Mouse (Mus musculus): ENCODE data around the gene Fam25c. TPM values are rescaled to one million over a fixed set of nuclear protein-coding genes. Genes with fewer than 3 reads are reported as not detected.
A peak's percentile ranks its signal among the peaks of the same experiment; 100 is the strongest.

Fam25c gene
- polyA plus RNA-seq, 1 experiment from 2014 or later, result not detected

DNA sequence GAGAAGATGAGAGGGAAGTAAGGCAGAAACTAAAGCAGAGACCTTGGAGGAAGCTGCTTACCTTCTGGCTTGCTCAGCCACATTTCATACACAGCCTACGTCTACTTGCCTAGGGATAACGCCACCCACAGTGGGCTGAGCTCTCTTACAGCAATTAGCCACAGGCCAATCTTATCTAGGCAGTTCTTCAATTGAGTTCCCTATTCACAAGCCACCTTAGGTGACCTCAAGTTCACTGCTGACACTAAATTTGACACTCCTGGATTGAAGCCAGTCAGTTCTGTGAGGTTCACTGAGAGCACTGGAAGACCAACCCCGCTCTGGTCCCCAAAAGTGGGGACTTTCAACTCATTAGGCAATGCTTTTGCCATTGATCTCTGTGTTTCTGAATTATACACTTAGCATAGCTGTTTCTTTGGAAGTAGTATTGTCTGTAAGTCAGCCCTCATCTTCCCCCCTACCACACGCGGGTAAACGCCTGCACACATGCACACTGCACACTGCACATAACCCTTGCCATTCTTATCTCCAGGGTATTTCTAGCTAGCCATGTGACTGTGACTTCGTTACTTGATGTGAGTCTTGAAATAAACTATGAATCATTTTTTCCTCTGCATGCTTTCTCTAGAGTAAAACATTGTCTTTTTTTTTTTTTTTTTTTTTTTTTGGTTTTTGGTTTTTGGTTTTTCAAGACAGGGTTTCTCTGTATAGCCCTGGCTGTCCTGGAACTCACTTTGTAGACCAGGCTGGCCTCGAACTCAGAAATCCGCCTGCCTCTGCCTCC, 27.9 kb upstream of the Fam25c start:
- Histone ChIP-seq H3K4me3 (ENCODE audit: low read length) (no peak overlapping the region), H3K4me1 (ENCODE audit: control insufficient read depth, insufficient read depth, low read depth, low read length) (peaks cover 7% of the 10 kb centered on the region), H3K9ac (ENCODE audit: low read depth, low read length) (no peak overlapping the region), H3K36me3 (ENCODE audit: control insufficient read depth, insufficient read depth, low read length) (no peaks in the 10 kb centered on the region), H3K4me2 (ENCODE audit: low read length) (no peak overlapping the region), H3K27me3 (replicated peaks; ENCODE audit: control insufficient read depth, insufficient read depth, low read length) (no peaks in the 10 kb centered on the region), H3K9me3 (ENCODE audit: control insufficient read depth, low read length) (no peaks in the 10 kb centered on the region), H3K27ac (ENCODE audit: low read depth, low read length) (no peak overlapping the region)
- no peak for ATAC-seq
- 95% methylated on average over 9 of the region's 9 CpGs for WGBS

DNA sequence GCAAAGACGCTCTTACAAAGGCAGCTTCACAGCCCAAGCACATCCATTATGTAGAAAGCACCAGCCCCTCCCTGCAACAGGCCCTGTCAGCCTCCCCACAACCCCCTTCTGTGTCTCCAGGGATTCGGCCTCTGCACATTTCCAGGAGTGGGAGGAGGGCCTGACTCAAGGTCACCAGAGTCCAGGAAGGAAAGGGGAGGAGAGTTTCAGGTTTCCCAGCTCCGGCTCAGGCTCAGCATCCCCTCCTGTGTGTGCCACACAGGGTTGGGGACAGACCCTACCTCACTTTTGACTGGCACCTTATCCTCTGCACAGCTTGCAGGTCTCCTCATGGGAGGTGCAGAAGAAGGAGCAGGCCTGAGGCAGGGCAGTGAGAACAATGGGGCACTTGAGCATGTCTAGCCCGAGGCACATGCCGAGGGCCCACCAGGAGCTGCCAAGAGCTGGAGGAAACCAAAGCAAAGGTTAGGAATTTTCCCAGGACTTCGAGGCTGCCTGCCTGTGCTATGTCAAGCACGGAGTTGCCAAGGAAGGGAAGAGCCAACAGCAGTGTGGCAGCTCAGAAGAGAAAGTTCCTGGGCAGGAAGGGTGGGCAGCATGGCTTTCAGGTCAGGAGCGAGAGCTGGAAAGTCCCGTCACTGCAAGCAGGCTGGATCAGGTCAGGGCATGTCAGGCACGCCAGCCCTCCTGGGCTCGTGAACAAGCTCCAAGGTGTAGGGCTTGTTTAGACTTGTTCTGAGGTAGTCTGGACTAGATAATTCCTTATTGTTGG, 23.5 kb upstream of the Fam25c start:
- 31% methylated on average over 11 of the region's 11 CpGs for WGBS
- Histone ChIP-seq H3K27ac (ENCODE audit: low read depth, low read length) (peak overlapping the region; percentile 44; the same call in 1 of the 2 replicates), H3K4me3 (ENCODE audit: low read length) (no peak overlapping the region), H3K9me3 (ENCODE audit: control insufficient read depth, low read length) (no peaks in the 10 kb centered on the region), H3K9ac (ENCODE audit: low read depth, low read length) (no peak overlapping the region), H3K4me1 (ENCODE audit: control insufficient read depth, insufficient read depth, low read depth, low read length) (peaks cover 12% of the 10 kb centered on the region), H3K36me3 (ENCODE audit: control insufficient read depth, insufficient read depth, low read length) (no peaks in the 10 kb centered on the region), H3K27me3 (replicated peaks; ENCODE audit: control insufficient read depth, insufficient read depth, low read length) (no peaks in the 10 kb centered on the region), H3K4me2 (ENCODE audit: low read length) (no peak overlapping the region)
- peak; percentile 73 for ATAC-seq

DNA sequence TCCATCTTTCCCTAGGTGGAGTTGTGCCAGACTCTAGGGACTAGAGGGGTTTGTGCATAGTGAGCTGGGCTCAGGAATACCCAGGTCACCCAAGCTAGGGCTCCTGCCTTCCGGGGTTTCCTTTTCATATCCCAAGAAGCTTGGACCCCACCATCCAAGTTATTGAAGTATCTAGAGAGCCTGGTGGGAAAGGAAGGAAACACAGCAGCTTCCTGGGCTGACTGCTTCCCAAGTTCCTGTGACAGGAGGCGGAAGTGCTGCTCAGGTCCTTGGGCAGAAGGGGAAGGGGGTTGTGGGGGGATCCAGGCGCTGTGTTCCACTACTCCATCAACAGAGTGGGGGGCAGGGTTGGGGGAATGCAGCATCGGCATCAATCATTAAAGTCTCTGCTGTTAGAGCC, 21.9 kb upstream of the Fam25c start:
- WGBS, result 82% methylated on average over 4 of the region's 4 CpGs
- Histone ChIP-seq H3K4me2 (ENCODE audit: low read length) (no peak overlapping the region), H3K36me3 (ENCODE audit: control insufficient read depth, insufficient read depth, low read length) (no peaks in the 10 kb centered on the region), H3K9me3 (ENCODE audit: control insufficient read depth, low read length) (no peaks in the 10 kb centered on the region), H3K4me1 (ENCODE audit: control insufficient read depth, insufficient read depth, low read depth, low read length) (peaks cover 12% of the 10 kb centered on the region), H3K27ac (ENCODE audit: low read depth, low read length) (no peak overlapping the region), H3K9ac (ENCODE audit: low read depth, low read length) (no peak overlapping the region), H3K27me3 (replicated peaks; ENCODE audit: control insufficient read depth, insufficient read depth, low read length) (no peaks in the 10 kb centered on the region), H3K4me3 (ENCODE audit: low read length) (no peak overlapping the region)
- ATAC-seq, result no peak

DNA sequence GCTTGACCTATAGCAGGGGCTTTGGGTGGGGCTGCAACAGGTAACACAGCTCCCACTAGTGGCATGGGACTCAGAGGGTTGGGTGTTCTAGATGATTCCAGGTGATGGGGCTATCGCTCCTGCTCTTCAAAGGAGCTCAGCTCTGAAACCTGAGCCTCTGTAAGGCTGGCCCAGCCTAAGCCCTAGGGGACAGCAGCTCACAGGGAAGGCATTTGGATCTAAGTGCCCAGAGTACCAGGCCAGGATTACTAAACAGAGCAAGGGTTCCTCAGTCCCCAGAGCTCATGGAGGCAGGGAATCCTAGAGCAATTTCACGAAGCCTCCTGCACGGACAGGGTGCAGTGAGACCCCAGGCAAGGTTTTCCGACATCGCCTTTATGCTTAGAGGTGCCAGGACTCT, 20.7 kb upstream of the Fam25c start:
- H3K27ac ChIP-seq (ENCODE audit: low read depth, low read length), result no peak overlapping the region
- H3K4me2 ChIP-seq (ENCODE audit: low read length), result no peak overlapping the region
- no peak overlapping the region for H3K4me3 ChIP-seq (ENCODE audit: low read length)
- H3K36me3 ChIP-seq (ENCODE audit: control insufficient read depth, insufficient read depth, low read length), result no peaks in the 10 kb centered on the region
- WGBS, result 89% methylated on average over 5 of the region's 5 CpGs
- no peak for ATAC-seq
- no peaks in the 10 kb centered on the region for H3K9me3 ChIP-seq (ENCODE audit: control insufficient read depth, low read length)
- H3K9ac ChIP-seq (ENCODE audit: low read depth, low read length), result no peak overlapping the region
- H3K27me3 ChIP-seq (replicated peaks; ENCODE audit: control insufficient read depth, insufficient read depth, low read length), result no peaks in the 10 kb centered on the region
- peaks cover 12% of the 10 kb centered on the region for H3K4me1 ChIP-seq (ENCODE audit: control insufficient read depth, insufficient read depth, low read depth, low read length)

DNA sequence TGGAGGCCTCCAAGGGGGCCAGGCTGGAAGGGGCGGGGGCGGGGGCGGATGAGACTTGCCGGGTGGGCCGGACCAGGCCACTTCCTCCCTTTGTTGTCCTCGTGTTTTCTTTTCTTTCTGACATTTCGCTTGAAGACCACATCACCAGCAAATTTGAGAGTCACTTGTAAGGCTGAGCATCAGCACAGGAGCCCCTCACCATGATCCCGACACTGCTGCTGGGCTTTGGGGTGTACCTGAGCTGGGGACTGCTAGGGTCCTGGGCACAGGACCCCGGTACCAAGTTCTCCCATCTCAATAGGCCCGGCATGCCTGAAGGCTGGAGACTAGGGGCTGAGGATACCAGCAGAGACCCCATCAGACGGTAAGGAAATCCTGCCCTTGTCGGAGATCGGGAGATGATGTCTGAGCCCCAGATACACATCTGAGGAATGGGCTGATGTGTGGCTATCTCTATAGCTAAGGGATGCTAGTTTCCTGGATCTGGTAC, 20.2 kb upstream of the Fam25c start, which contains the start of gene Mmrn2:
Mmrn2 (plus strand) TSS at position 51 of the 490 bp plus-strand sequence.
- Histone ChIP-seq H3K9me3 (ENCODE audit: control insufficient read depth, low read length) (no peaks in the 10 kb centered on the region), H3K4me2 (ENCODE audit: low read length) (peak within 1 kb of the TSS; percentile 6; the same call in 1 of the 2 replicates), H3K36me3 (ENCODE audit: control insufficient read depth, insufficient read depth, low read length) (no peaks in the 10 kb centered on the region), H3K4me3 (ENCODE audit: low read length) (no peak within 1 kb of the TSS), H3K4me1 (ENCODE audit: control insufficient read depth, insufficient read depth, low read depth, low read length) (peaks cover 12% of the 10 kb centered on the region), H3K9ac (ENCODE audit: low read depth, low read length) (no peak within 1 kb of the TSS), H3K27ac (ENCODE audit: low read depth, low read length) (no peak within 1 kb of the TSS), H3K27me3 (replicated peaks; ENCODE audit: control insufficient read depth, insufficient read depth, low read length) (no peaks in the 10 kb centered on the region)
- WGBS, result 84% methylated on average over 13 of the region's 13 CpGs
- ATAC-seq, result no peak

DNA sequence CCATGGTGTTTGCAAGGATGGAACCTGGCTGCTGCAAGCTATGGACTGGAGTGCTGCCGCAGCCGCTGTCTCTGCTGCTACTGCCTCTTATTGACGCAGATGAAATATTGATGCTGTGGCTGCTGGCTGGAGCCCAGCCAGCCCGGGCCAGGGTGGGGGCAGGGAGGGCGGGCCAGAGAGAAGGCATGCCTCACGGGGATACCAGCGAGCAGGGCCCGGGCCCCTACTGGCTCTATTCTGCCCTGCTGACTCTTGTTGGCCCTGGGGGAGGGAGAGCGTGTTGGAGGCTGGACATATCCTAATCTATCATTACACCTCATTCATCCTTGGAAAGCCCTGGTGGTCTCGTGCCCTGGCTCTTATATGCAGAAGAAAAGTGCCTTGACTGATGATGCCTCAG, 19.3 kb upstream of the Fam25c start, which contains the start of gene Sncg:
Sncg (minus strand) TSS at position 213 of the 400 bp plus-strand sequence.
- Histone ChIP-seq H3K9ac (ENCODE audit: low read depth, low read length) (no peak within 1 kb of the TSS), H3K36me3 (ENCODE audit: control insufficient read depth, insufficient read depth, low read length) (no peaks in the 10 kb centered on the region), H3K27me3 (replicated peaks; ENCODE audit: control insufficient read depth, insufficient read depth, low read length) (no peaks in the 10 kb centered on the region), H3K9me3 (ENCODE audit: control insufficient read depth, low read length) (no peaks in the 10 kb centered on the region), H3K4me2 (ENCODE audit: low read length) (peak within 1 kb of the TSS; percentile 16), H3K27ac (ENCODE audit: low read depth, low read length) (no peak within 1 kb of the TSS), H3K4me3 (ENCODE audit: low read length) (no peak within 1 kb of the TSS), H3K4me1 (ENCODE audit: control insufficient read depth, insufficient read depth, low read depth, low read length) (peaks cover 12% of the 10 kb centered on the region)
- 20% methylated on average over 10 of the region's 10 CpGs for WGBS
- peak; percentile 28; the same call in 1 of the 2 replicates for ATAC-seq

DNA sequence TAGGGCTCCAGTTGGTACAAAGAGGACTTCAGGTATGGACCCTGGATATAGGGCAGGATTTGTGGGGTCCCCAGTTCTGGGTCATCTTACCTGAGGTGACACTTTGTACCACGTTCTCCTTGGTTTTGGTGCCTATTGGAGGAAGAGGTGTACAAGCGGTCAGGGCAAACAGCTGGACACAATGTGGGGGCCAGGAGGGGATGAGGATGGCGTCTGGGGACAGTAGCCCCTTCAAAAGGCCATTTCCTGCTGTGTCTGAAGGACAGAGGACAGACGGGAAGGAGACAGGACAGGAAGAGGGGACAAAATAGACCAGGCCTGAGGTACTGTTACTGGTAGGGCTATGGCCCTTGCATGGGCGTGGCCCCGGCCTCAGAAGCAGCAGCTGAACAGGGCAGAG, 18.3 kb upstream of the Fam25c start:
- Histone ChIP-seq H3K27ac (ENCODE audit: low read depth, low read length) (no peak overlapping the region), H3K9ac (ENCODE audit: low read depth, low read length) (no peak overlapping the region), H3K4me3 (ENCODE audit: low read length) (no peak overlapping the region), H3K4me1 (ENCODE audit: control insufficient read depth, insufficient read depth, low read depth, low read length) (peaks cover 9% of the 10 kb centered on the region), H3K4me2 (ENCODE audit: low read length) (peak overlapping the region; percentile 16), H3K36me3 (ENCODE audit: control insufficient read depth, insufficient read depth, low read length) (no peaks in the 10 kb centered on the region), H3K27me3 (replicated peaks; ENCODE audit: control insufficient read depth, insufficient read depth, low read length) (no peaks in the 10 kb centered on the region), H3K9me3 (ENCODE audit: control insufficient read depth, low read length) (no peaks in the 10 kb centered on the region)
- no peak for ATAC-seq
- 90% methylated on average over 6 of the region's 6 CpGs for WGBS

DNA sequence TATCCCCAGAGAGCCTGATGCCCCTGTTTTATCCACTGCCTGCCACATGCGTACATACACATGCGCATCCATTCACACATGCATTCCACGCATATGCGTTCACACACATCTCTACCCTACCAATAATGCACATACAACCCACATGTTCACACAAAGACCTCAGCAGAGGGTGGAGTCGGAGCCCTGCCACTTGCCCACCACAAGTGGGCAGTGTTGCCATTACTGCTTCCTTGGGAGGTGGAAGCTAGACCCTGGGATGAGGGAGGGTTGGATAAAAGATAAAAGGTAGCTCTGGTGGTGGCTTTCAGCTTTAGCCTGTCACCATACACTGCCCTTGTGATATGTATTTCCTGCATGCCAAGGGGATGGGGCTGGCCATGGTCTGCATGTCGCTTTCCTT, 17.4 kb upstream of the Fam25c start:
- WGBS, result 78% methylated on average over 6 of the region's 6 CpGs
- H3K27me3 ChIP-seq (replicated peaks; ENCODE audit: control insufficient read depth, insufficient read depth, low read length), result no peaks in the 10 kb centered on the region
- H3K4me1 ChIP-seq (ENCODE audit: control insufficient read depth, insufficient read depth, low read depth, low read length), result peaks cover 5% of the 10 kb centered on the region
- no peak overlapping the region for H3K9ac ChIP-seq (ENCODE audit: low read depth, low read length)
- no peak overlapping the region for H3K4me3 ChIP-seq (ENCODE audit: low read length)
- no peak overlapping the region for H3K4me2 ChIP-seq (ENCODE audit: low read length)
- H3K9me3 ChIP-seq (ENCODE audit: control insufficient read depth, low read length), result no peaks in the 10 kb centered on the region
- ATAC-seq, result no peak
- H3K36me3 ChIP-seq (ENCODE audit: control insufficient read depth, insufficient read depth, low read length), result no peaks in the 10 kb centered on the region
- H3K27ac ChIP-seq (ENCODE audit: low read depth, low read length), result no peak overlapping the region

DNA sequence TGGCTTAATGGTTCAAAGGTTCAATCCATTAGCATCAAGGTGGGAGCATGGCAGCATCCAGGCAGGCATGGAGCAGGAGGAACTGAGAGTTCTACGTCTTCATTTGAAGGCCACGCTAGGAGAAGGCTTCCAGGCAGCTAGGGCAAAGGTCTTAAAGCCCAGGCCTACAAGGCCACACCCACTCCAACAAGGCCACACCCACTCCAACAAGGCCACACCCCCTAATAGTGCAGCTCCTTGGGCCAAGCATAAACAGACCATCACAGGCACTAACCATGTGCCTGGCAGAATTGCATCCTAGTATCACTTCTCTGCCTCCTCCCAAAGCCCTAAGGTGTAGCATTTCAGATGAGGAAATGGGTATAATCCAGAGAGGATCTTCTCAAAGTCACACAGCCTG, 16.5 kb upstream of the Fam25c start:
- no peaks in the 10 kb centered on the region for H3K36me3 ChIP-seq (ENCODE audit: control insufficient read depth, insufficient read depth, low read length)
- no peak for ATAC-seq
- no peaks in the 10 kb centered on the region for H3K9me3 ChIP-seq (ENCODE audit: control insufficient read depth, low read length)
- no peak overlapping the region for H3K9ac ChIP-seq (ENCODE audit: low read depth, low read length)
- peaks cover 5% of the 10 kb centered on the region for H3K4me1 ChIP-seq (ENCODE audit: control insufficient read depth, insufficient read depth, low read depth, low read length)
- no peak overlapping the region for H3K27ac ChIP-seq (ENCODE audit: low read depth, low read length)
- WGBS, result 85% methylated on average over 2 of the region's 2 CpGs
- no peak overlapping the region for H3K4me2 ChIP-seq (ENCODE audit: low read length)
- H3K4me3 ChIP-seq (ENCODE audit: low read length), result no peak overlapping the region
- no peaks in the 10 kb centered on the region for H3K27me3 ChIP-seq (replicated peaks; ENCODE audit: control insufficient read depth, insufficient read depth, low read length)

All from hindbrain, embryonic 16.5 days (tissue).